Mouse (Mus musculus) embryonic facial prominence, embryonic 15.5 days (tissue): ENCODE data around the gene Tmem59l. TPM values are rescaled to one million over a fixed set of nuclear protein-coding genes. Genes with fewer than 3 reads are reported as not detected.
"Not testable (repeated sequence)": the region's sequence is repeated elsewhere in the genome, so short reads cannot be mapped to it uniquely, and the experiment has no call there.

ENCODE experiments used
- ATAC-seq: fragments of 200-750 bp; cut with Nextera tagmentation; 2 replicates; pipeline ENCODE4 v1.8.0; 2017; ENCODE audit warnings: low read depth, moderate TSS enrichment; ENCODE audit not compliant: insufficient number of reproducible peaks, low FRiP score, low TSS enrichment
- H3K27ac ChIP-seq: fragments of 300-500 bp; sonication (generic); replicated peaks from 2 replicates; pipeline ENCODE4 v1.5.1; 2015; ENCODE audit warnings: mild to moderate bottlenecking, inconsistent platforms
- H3K27me3 ChIP-seq: fragments of 300-500 bp; sonication (generic); 2 replicates; pipeline ENCODE4 v1.6.1; 2015; ENCODE audit warnings: inconsistent platforms
- H3K36me3 ChIP-seq: fragments of 300-500 bp; sonication (generic); 2 replicates; pipeline ENCODE4 v1.6.1; 2015; ENCODE audit warnings: mild to moderate bottlenecking, inconsistent platforms
- H3K4me1 ChIP-seq: fragments of 300-500 bp; sonication (generic); 2 replicates; pipeline ENCODE4 v1.6.1; 2015; ENCODE audit warnings: inconsistent platforms
- H3K4me2 ChIP-seq: fragments of 300-500 bp; sonication (generic); replicated peaks from 2 replicates; pipeline ENCODE4 v1.6.1; 2015; ENCODE audit warnings: mild to moderate bottlenecking, inconsistent platforms
- H3K4me3 ChIP-seq: fragments of 300-500 bp; sonication (generic); replicated peaks from 2 replicates; pipeline ENCODE4 v1.5.1; 2015; ENCODE audit warnings: mild to moderate bottlenecking, inconsistent platforms
- H3K9ac ChIP-seq: fragments of 300-500 bp; sonication (generic); 2 replicates; pipeline ENCODE4 v1.6.1; 2015; ENCODE audit warnings: inconsistent platforms
- H3K9me3 ChIP-seq: fragments of 300-500 bp; sonication (generic); replicated peaks from 2 replicates; pipeline ENCODE4 v1.6.1; 2016; ENCODE audit warnings: inconsistent platforms
- WGBS: fragments of 180-500 bp; shearing (Covaris S2); methylation state at CpG from one replicate; pipeline ENCODE4 v1.1.7; 2015; 5-methylcytosine and 5-hydroxymethylcytosine counted together
- polyA plus RNA-seq: library from polyadenylated mRNA; unstranded; fragments of >200 nt; fragmentation: Nextera tagmentation; extraction: Ambion mirVana; gene quantifications from 2 replicates; pipeline ENCODE4 v1.2.1, GENCODE M21; 2015

Gene Tmem59l
- polyA plus RNA-seq, 1 experiment from 2014 or later: 18.7 TPM

DNA sequence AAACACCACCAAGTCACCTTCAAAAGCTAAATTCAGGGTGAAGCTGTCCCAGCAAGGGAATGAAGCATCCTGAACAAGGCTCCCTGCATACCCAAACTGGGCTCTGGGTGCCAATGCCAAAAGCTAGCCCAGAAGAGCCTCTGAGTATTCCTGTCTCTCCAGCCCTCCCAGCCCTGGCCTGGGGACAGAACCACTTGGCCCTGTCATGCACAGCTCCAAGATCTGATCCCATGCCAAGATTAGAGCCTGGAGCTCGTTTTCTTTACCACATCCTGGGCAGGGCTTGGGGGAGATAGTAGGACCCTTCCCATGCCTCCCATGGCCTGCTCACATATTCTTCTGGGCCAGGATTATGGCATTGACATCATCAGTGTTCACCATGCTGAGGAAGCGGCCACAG is 32.4 kb upstream of the Tmem59l start:
- Histone ChIP-seq H3K9ac (no peak overlapping the region), H3K4me2 (no peak overlapping the region), H3K9me3 (no peaks in the 10 kb centered on the region), H3K36me3 (peaks cover 23% of the 10 kb centered on the region), H3K27me3 (no peaks in the 10 kb centered on the region), H3K4me3 (no peak overlapping the region), H3K27ac (no peak overlapping the region), H3K4me1 (peaks cover 13% of the 10 kb centered on the region)
- no peak for ATAC-seq
- 62% methylated on average over 2 of the region's 2 CpGs for WGBS

DNA sequence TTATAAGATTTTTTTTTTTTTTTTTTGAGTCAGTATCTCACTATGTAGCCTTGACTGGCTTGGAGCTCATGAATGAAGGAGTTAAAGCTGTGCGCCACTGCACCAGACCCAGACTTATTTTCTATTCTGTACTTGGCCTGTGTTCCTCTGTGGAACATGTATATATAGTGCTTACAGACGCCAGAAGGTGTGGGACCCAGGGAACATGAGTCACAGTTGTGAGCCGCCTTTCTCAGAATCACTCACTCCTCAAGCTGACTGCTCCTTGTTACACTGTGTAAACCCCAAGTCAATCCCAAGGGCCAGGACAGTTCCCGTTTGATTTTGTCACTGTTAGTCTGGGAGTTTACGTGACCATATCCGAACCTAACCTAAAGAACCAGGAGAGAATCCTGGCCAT is 31.9 kb upstream of the Tmem59l start:
- WGBS: 90% methylated on average over 6 of the region's 6 CpGs
- H3K4me1 ChIP-seq: peaks cover 13% of the 10 kb centered on the region
- ATAC-seq: no peak
- no peak overlapping the region for H3K4me3 ChIP-seq
- H3K4me2 ChIP-seq: no peak overlapping the region
- no peaks in the 10 kb centered on the region for H3K27me3 ChIP-seq
- H3K27ac ChIP-seq: no peak overlapping the region
- H3K9ac ChIP-seq: no peak overlapping the region
- H3K36me3 ChIP-seq: peaks cover 23% of the 10 kb centered on the region
- no peaks in the 10 kb centered on the region for H3K9me3 ChIP-seq

DNA sequence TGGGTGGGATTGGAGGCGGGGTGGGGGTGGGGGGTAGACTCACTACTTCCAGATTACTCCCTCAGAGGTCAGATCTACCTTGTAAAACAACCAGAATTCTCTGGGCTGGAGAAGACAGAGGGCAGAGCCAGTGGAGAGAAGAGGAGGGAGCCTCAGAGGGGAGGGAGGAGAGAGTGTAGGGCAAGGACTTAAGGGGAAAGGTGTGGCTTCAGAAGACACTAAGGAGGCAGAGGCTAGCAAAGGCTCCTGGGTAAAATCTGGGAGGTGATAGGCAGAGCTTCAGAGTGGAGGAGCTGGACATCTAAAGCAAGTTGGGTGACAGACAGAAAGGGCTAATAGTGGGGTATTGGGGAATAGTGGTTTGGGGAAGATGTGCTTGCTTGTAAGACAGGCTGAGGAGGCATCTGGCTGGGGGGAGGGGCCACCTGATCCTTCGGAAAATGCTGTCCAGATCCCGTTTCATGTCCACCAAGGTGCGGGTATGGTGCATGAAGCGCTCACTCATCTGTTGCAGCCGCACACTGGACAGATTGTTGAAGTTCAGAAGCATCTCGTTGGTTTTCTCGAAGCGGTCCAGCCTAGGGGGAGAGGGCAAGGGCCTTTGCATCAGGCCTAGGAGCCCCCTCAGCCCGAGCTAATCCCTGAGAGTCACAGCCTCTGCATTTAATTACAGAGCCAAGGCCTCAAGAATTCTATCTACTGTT is 30.9 kb upstream of the Tmem59l start:
- ATAC-seq: no peak
- Histone ChIP-seq H3K4me3 (no peak overlapping the region), H3K9me3 (no peaks in the 10 kb centered on the region), H3K4me1 (peaks cover 9% of the 10 kb centered on the region), H3K4me2 (no peak overlapping the region), H3K27ac (no peak overlapping the region), H3K36me3 (peaks cover 31% of the 10 kb centered on the region), H3K27me3 (no peaks in the 10 kb centered on the region), H3K9ac (no peak overlapping the region)
- 57% methylated on average over 10 of the region's 10 CpGs for WGBS

DNA sequence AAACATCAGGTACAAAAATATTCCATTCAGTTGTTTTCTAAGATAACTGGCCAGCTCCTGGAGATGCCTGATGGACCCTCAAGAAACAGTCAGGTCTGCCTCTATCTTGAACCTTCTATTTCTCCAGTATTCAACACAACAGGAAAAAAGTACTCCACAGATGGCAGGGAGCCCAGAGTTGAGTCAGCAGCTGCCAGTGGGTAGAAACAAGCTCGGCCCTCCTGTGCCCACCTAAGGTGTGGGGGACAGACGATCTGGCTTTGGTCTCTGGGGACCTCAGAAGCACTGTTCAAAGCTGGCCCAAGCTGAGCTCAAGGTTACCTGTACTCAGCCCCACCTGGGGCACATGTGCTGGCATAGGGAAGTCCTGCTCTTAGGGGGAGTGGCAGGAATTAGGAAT is 26.3 kb upstream of the Tmem59l start:
- Histone ChIP-seq H3K9ac (no peak overlapping the region), H3K27me3 (no peaks in the 10 kb centered on the region), H3K4me3 (no peak overlapping the region), H3K36me3 (peaks cover 39% of the 10 kb centered on the region), H3K4me1 (peaks cover 19% of the 10 kb centered on the region), H3K9me3 (no peaks in the 10 kb centered on the region), H3K27ac (no peak overlapping the region), H3K4me2 (no peak overlapping the region)
- no peak for ATAC-seq
- 49% methylated on average over 2 of the region's 2 CpGs for WGBS

DNA sequence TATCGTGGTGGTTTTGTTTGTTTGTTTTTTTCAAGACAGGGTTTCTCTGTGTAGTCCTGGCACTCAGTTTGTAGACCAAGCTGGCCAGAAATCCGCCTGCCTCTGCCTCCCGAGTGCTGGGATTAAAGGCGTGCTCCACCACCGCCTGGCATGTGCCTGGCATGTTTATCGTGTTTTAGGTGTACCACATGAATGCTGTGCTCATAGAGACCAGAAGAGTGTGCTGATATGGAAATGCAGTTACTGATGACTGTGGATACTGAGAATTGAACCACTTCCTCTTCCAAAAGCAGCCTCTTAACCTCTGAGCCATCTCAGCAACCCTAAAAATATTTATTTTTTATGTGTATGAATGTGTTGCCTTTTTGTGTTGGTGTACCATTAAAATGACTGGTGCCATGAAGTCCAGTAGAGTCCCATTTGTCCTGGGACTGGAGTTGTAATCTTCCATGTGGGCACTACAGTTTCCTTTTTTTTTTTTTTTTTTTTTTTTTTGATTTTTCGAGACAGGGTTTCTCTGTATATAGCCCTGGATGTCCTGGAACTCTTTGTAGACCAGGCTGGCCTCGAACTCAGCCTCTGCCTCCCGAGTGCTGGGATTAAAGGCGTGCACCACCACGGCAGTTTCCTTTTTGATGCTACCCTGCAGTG is 25.2 kb upstream of the Tmem59l start:
- H3K9me3 ChIP-seq: no peaks in the 10 kb centered on the region
- no peak overlapping the region for H3K4me3 ChIP-seq
- H3K9ac ChIP-seq: no peak overlapping the region
- H3K4me2 ChIP-seq: no peak overlapping the region
- whole genome bisulfite sequencing: 92% methylated on average over 11 of the region's 11 CpGs
- H3K4me1 ChIP-seq: peaks cover 21% of the 10 kb centered on the region
- H3K36me3 ChIP-seq: peaks cover 48% of the 10 kb centered on the region
- H3K27me3 ChIP-seq: no peaks in the 10 kb centered on the region
- no peak overlapping the region for H3K27ac ChIP-seq
- ATAC-seq: no peak

DNA sequence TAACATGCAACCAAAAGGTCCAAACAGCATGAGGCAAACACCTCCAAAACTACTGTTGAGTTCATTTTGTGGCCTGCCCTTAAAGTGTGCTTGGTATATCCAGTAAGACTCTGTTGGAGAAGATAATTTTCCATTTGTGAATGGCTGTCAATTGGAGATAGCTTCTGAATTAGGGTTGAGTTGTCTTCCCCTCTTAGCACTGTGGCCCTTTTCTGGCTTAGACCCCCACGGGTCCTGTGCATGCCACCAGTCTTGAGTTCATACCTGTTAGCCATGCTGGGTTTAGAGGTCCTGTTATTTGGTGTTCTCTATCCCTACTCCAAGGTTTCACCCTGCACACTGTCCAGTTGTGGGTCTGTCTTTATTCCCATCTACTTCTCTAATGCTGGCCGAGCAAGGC is 24.6 kb upstream of the Tmem59l start:
- H3K9ac ChIP-seq: no peak overlapping the region
- H3K4me1 ChIP-seq: peaks cover 27% of the 10 kb centered on the region
- no peak for ATAC-seq
- no peaks in the 10 kb centered on the region for H3K9me3 ChIP-seq
- H3K4me3 ChIP-seq: peak overlapping the region; percentile 77; the same call in 1 of the 2 replicates
- no peak overlapping the region for H3K27ac ChIP-seq
- 94% methylated on average over 2 of the region's 2 CpGs for WGBS
- peaks cover 54% of the 10 kb centered on the region for H3K36me3 ChIP-seq
- H3K27me3 ChIP-seq: no peaks in the 10 kb centered on the region
- H3K4me2 ChIP-seq: no peak overlapping the region

DNA sequence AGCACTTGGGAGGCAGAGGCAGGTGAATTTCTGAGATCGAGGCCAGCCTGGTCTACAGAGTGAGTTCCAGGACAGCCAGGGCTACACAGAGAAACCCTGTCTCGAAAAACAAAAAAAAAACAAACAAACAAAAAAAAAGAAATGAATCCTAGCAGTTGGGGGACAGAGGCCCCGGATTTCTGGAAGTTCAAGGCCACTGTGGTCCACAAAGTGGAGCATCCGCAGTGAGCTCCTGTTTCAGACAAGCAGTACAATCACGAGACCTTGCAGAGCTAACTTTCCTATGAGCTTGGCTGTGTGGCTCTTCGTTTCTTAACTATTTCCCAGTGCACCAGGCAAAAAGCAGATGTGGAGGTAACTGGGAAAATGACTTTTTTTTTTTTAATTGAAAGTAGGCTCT is 24.0 kb upstream of the Tmem59l start:
- H3K9me3 ChIP-seq, ATAC-seq, H3K27me3 ChIP-seq, H3K9ac ChIP-seq: not testable (repeated sequence)
- Histone ChIP-seq H3K27ac (0 out of 2 replicates have a peak overlapping the region, but pooled peaks have one; percentile 97), H3K36me3 (peaks cover 48% of the 10 kb centered on the region), H3K4me2 (peak overlapping the region; percentile 86), H3K4me3 (peak overlapping the region; percentile 77), H3K4me1 (peaks cover 29% of the 10 kb centered on the region)
- WGBS: 88% methylated on average over 6 of the region's 6 CpGs

DNA sequence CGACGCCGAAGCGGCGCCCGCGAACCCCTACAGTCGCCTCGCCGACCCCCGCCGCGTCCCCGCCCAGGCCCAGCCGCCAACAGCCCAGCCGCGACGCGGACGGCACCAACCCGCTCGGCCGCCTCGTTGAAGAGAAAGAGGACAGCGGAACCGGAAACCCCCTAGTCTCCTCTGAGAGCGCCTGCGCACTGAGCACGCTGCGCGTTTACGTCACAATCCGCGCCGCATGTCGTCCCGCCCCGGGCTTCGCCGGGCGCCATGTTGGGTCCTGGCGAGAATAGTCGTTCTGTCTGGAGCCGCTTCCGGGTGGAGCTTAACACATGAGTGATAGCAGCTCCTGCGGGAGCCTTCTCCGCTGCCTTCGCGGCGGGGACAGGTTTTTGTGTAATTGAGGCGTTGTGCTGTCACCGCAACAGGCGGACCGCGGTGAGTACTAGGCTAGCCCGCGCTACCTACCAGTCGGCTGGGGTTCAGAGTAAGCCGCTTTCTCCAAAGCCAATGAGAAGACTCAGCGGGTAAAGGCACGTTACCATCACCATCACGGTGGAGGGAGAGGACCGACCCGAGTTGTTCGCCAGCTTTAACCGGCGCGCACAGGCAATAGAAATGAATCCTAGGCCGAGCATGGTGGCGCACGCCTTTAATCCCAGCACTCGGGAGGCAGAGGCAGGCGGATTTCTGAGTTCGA is 23.2 kb upstream of the Tmem59l start, which contains the start of gene Uba52:
Uba52 (minus strand) TSS at position 574 of the 688 bp plus-strand sequence.
- ATAC-seq: peak; percentile 87

DNA sequence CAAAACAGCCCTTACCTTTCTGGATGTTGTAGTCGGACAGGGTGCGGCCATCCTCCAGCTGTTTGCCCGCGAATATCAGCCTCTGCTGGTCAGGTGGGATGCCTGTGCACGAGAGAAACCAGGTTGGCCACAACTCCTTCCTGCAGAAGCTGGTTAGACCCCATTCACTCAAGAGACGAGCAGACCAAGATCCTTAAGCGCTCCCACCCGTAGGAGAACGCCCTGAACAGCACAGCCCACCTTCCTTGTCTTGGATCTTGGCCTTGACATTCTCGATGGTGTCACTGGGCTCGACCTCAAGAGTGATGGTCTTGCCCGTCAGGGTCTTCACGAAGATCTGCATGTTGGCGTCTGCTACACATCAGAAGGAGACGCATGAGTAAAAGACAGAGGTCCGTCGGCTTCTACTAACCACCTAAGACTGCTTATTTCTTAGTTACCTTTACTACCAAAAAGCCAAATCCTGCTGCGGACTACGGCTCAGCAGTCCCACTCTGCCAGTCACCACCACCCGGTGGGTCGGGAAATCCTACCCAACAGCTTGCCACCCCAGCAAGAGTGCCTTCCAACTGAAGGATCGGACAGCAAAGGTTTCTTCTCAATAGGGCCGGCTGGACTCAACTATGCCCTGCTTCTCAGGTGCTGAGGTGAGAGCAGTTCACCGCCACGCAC is 22.3 kb upstream of the Tmem59l start:
- no peak for ATAC-seq

More for the DNA sequence above, 23.2 kb upstream of the Tmem59l start, which contains the start of gene Uba52:
- H3K9me3 ChIP-seq: no peaks in the 10 kb centered on the region
- H3K27ac ChIP-seq: peak within 1 kb of the TSS; percentile 97
- H3K4me3 ChIP-seq: peak within 1 kb of the TSS; percentile 77
- H3K9ac ChIP-seq: peak within 1 kb of the TSS; percentile 94
- H3K4me1 ChIP-seq: peaks cover 37% of the 10 kb centered on the region
- no peaks in the 10 kb centered on the region for H3K27me3 ChIP-seq
- 1% methylated on average over 74 of the region's 74 CpGs for WGBS
- peaks cover 43% of the 10 kb centered on the region for H3K36me3 ChIP-seq
- H3K4me2 ChIP-seq: peak within 1 kb of the TSS; percentile 86

DNA sequence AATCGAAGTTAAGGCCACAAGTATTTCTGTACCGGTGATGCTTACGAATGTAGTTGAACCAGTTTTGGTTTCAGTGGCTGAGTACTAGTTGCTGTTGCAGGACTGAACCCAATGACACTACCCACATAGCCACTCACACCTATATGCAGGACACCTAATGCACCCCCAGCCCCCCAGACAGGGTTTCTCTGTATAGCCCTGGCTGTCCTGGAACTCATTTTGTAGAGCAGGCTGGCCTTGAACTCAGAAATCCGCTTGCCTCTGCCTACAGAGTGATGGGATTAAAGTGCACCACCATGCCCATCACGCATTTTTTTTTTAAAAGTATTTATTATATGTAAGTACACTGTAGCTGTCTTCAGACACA is 19.9 kb upstream of the Tmem59l start:
- Histone ChIP-seq H3K4me1 (peaks cover 68% of the 10 kb centered on the region), H3K27ac (peak overlapping the region; percentile 97), H3K4me2 (0 out of 2 replicates have a peak overlapping the region, but pooled peaks have one; percentile 15), H3K36me3 (peaks cover 29% of the 10 kb centered on the region), H3K4me3 (peak overlapping the region; percentile 73; the same call in 1 of the 2 replicates), H3K9ac (no peak overlapping the region), H3K9me3 (no peaks in the 10 kb centered on the region), H3K27me3 (peaks cover 8% of the 10 kb centered on the region; the same call in 1 of the 2 replicates)
- WGBS: 48% methylated on average over 5 of the region's 5 CpGs
- no peak for ATAC-seq

More for the DNA sequence above, 22.3 kb upstream of the Tmem59l start:
- Histone ChIP-seq H3K4me3 (peak overlapping the region; percentile 77), H3K9me3 (no peaks in the 10 kb centered on the region), H3K36me3 (peaks cover 40% of the 10 kb centered on the region), H3K27me3 (no peaks in the 10 kb centered on the region), H3K4me1 (peaks cover 47% of the 10 kb centered on the region), H3K9ac (peak overlapping the region; percentile 94), H3K4me2 (peak overlapping the region; percentile 86), H3K27ac (peak overlapping the region; percentile 97)
- WGBS: 8% methylated on average over 25 of the region's 25 CpGs
